Mouse (Mus musculus) spleen, postnatal 10 days (tissue): ENCODE data around the gene Elobl.
"Not testable (repeated sequence)": the region's sequence is repeated elsewhere in the genome, so short reads cannot be mapped to it uniquely, and the experiment has no call there.

Experiments used
- DNase-seq, 2 experiments: peaks; one replicate each; pipeline ENCODE4 v3.0.0; 2021 to 2022; ENCODE audit warnings: low spot score in 2 of 2

Elobl gene

DNA sequence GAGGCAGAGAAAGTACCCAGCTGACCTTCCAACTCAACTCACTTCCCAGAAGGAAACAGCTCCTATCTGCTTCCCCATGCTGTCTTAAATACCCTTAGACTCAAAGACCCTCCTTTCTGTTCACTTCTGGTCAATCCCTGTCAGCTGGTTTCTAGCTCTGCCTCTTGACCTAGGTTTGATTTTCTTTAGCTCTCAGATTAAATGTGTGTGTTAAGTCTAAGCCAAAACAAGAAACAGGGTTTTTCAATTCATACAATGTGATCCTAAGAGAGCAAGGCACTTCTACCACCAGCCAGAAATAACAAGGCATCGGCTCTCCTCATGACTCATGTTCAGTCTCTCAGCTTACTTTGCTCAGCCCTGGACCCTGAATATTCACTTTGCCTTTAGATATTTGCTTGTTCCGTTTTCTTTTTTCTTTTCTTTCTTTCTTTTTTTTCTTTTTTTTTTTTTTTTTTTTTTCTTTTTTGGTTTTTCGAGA lies at the start of gene Elobl:
Elobl (minus strand) TSS at position 51 of the 481 bp plus-strand sequence.
- DNase-seq = no peak

DNA sequence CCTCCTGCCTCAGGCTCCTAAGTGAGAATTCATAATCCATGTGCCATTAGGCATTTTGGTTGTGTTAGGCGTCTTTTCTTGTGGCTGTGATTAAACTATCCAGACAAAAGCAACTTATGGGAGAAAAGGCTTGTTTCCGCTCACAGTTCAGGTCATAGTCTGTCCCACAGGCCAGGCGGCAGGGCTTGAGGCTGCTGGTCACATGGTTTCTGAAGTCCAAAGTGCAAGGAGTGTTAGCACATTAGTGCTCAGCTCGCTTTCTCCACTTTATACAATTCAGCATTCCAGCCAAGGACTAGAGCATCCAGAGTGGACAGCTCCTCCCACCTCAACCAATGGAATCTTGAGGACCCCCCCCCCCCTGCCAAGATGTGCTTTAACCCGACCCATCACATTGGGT lies 45.5 kb upstream of the Elobl start:
- DNase-seq = no peak

DNA sequence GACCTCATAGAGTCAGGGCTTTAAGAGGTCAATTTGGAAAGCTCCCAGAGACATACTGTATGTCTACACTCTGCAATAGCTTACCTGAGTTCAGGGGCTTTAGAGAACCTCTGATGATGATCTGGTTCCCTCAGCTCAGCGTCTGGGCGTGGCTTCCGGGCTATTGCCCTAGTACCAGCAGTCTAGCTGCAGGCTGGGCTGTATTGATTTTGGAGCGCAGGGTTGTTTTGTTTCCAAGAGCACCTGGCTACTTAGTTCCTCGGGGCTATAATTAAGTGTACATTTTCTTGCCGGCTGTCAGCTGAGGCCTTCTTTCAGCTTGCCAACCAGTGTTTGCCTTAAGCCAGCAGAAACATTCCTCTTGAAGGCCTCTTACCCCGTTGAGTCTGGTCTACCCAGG lies 42.8 kb upstream of the Elobl start:
- DNase-seq = no peak

DNA sequence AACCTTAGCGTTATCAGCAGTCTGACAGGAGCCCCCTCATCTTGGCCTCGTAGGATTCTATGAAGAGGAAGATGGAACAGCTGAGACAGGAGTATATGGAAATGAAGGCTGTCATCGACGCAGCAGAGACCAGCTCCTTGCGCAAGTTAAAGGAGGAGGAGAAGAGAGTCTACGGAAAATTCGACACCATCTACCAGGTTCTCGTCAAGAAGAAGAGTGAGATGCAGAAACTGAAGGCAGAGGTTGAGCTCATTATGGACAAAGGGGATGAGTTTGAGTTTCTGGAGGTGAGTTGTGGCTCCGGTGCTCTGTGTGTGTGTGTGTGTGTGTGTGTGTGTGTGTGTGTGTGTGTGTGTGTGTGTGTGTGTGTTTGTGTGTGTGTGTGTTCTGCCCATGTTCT lies 42.3 kb upstream of the Elobl start:
- no peak for DNase-seq

DNA sequence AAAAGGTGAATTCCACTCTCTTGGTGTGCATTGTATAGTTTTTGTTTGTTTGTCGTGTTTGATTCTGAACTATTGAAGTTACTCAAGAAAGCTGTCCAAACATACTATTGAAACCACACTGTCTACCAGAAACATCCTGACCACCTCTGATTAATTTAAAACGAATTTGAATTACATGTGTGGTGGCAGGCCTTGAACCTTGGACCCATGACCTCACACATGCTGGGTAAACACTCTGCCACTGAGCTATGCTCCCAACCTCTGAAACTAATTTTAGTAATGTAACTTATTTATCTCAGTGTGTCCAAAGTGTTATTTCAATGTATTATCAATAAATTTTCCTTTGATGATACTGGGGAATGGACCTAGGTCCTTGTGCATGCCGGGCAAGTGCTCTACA lies 40.9 kb upstream of the Elobl start:
- no peak for DNase-seq

DNA sequence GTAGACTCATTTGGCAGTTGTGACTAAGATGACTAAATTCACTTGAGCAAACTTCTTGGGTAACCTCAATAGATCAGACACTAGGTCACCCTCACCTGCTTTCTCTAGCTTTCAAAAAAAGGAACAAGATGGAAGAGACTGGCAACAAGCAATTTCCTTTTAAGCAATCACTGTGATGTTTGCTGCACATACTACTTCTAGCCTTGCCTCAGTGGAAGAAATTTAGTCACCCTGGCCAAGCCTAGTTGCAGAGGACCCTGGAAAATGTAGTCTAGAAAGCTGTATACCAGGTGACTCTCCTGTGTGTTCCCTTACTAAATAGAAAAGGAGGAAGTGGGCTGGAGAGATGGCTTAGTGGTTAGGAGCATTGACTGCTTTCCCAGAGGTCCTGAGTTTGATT lies 39.7 kb upstream of the Elobl start:
- DNase-seq = no peak

DNA sequence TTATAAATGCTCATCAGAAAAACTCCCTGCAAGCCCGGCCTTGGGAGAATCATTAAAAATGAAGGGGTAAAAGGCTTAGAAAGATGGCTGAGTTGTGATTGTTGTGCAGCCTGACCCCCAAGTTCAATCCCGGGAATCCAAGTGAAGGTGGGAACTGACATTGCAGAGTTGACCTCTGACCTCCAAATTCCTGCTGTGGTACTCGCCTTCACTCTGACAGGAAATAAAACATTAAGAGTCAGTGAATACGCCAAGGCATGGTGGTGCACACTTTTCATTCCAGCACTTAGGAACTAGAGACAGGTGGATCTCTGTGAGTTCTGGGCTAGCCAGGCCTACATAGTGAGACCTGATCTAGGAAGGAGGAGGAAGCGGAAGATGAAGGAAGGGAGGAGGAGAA lies 38.7 kb upstream of the Elobl start:
- no peak for DNase-seq

DNA sequence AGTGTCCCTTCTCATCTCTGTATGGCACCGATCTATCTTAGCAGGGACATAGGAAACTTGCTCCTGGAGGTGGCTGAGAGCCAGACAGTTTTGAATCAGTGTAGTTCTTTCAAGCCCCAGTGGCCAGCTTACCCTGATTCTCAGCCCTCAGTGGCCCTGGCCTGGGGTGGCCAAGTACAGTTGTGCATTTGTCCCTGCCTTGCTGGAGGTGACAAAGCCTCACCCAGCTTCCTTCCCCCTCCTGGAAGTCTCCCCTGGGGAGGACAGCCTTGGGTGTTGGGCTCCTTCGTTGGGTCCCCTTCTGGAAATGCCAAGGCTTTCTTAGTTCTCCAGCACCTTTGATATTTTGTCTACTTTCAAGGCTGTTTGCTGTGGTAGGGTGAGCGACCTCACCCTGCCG lies 37.0 kb upstream of the Elobl start:
- DNase-seq = no peak

DNA sequence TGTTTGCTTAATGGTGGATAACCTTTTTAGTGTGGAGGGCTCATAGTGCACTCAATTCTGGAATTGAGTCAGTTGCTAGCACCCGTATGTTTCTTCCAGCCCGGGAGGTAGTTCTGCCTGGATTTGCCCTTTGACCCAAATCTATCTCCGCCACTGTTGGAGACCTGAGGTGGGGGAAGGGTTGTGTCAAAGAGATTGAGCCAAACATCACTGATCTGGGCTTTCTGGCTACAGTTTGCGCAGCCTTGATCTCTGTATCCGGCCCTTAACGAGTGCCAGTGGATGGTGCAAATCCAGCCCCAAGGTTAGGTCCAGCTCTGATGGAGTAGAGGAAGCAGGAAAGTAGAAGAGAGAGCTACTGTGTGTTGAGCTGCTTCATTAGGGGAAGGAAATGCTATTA lies 36.3 kb upstream of the Elobl start:
- DNase-seq = no peak

DNA sequence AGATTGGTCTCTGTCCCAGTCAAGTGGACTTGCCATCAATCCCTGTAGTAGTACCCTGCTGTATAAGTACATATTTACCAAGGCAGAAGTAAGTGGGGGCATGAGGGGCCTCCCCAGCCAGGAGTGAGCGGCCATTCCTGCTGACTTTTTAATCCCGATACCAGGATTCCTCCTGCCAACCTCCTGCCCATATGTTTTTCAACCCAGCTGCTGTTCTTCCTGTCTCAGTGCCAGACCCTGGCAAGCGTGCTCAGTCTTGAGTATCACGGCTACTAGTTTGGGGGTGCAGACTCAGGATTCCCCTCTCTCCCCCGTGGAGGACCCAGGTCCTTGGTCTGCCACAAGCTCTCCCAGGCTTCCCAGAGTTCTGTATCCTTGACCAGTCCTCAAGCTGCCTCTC lies 35.9 kb upstream of the Elobl start:
- no peak for DNase-seq

DNA sequence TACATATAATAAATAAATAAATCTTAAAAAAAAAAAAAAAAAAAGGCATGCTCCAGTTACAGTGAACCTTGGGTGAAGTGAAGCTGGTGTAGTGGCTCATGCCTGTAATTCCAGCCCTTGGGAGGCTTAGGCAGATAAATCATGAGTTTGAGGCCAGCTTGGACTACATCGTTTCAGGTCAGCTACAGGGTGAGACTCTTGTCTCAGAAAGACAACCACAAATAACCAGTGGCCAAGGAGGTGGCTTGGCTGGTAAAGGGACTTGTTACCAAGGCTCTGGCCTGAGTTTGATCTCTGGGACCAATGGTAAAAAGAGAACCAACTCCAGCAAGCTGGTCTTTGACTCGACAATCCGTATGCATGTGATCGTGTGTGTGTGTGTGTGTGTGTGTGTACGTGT lies 35.3 kb upstream of the Elobl start:
- no peak for DNase-seq

DNA sequence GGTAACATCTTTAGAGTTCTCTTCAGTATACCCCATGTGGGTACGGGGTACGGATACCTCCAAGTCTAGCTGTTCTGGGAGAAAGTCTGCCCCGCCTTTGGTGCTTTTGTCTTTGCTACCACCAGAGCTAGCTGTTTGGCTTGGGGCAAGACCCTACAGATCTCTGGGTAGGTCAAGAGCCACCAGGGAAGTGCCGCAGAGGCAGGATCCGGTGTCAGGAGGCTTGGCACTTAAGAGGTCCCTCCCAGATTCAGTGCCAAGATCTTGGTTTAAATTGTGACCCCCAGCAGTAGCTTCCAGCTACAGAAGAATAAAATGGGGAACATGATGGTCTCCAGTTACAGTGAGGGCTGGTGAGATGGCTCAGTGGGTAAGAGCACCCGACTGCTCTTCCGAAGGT lies 34.8 kb upstream of the Elobl start:
- no peak for DNase-seq

DNA sequence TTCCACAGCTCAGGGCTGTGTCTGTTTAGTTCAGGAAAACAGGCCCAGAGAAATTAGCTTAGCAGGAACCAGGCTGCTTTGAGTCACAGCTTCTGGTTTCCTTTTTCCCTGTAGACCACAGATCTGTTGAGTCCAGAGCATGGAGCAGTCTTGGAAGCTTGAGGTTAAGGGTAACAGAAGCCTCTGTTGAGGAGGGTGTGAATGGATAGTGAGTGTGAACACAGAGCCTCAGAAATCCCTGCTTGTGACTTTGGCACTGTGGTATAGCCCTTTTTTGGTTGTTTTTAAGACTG lies 33.7 kb upstream of the Elobl start:
- DNase-seq = no peak

DNA sequence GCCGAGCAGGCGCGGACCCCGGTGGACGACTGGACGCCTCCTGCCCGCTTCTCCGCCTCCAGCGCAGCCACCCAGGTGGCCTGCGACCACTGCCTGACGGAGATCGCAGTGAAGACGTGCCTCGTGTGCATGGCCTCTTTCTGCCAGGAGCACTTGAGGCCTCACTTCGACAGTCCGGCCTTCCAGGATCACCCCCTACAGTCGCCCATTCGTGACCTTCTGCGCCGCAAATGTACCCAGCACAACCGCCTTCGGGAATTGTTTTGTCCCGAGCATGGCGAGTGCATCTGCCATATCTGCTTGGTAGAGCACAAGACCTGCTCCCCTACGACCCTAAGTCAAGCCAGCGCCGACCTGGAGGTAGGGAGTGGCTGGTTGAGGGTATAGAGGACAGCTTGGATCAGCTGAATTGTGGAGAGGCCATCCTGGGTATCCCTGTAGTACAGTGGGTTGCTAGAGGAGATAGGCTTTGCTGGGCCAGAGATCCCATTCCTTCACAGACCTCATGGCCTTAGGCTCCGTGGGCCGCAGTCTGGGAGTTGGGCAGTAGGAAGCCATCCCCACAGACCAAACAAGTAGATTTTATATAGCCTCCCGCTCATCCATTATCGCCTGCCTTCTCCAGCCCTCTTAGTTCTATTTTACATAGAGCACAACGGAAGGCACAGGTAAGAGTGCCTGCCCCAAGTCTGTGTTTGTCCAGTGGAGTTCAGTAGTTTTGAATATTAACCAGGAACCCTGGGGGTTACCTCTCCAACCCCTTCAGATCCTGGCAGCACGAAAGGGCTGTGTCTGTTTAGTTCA lies 33.2 kb upstream of the Elobl start:
- peak in 1 of 2 experiments; percentile 62 for DNase-seq

DNA sequence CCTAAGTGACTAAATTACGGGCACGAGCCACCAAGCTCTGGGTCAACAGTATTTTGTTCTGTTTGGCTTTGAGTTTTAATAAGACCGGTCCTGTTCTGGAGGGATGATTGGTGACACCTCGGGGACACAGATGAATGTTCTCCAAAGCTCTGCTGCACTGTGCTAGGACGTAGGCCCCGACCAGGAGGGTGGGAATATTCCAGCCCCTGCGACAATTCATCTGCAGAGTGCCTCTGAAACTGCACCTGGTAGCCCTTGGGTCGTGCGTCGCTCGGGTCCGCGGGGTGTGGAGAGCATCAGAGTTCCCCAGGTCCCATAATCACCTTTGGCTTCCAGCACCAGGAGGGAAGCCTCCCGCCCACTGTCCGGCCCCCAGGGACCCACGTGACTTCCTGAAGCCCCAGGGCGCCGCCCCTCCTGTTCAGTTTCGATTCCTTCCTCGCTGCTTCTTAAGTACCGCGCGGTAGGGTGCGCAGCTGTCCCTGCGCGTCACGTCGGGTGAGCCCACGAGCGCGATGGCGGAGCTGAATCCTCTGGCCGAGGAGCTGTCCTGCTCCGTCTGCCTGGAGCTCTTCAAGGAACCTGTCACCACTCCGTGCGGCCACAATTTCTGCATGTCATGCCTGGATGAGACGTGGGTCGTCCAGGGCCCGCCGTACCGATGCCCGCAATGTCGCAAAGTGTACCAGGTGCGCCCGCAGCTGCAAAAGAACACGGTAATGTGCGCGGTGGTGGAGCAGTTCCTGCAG lies 32.4 kb upstream of the Elobl start, which contains the start of gene Trim25:
Trim25 (plus strand) TSS at position 403 of the 749 bp plus-strand sequence.
- DNase-seq = peak; percentile 89 to 98

DNA sequence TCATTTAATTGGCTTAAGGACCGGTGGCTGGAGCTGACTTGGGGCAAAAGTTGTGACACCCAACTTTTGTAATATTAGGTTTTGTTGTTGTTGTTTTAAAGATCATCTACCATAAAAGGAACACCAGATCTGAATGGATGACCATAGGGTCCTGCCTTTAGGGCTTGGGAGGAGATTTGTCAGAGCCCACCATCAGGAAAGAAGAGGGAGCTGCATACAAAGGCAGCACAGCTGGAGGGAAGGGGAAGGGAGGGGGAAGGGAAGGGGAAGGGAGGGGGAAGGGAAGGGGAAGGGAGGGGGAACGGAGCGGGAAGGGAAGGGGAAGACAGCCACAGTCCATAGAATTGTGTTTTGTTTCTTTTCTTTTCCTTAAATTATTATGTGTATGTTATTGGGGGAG lies 31.7 kb upstream of the Elobl start:
- DNase-seq = no peak

DNA sequence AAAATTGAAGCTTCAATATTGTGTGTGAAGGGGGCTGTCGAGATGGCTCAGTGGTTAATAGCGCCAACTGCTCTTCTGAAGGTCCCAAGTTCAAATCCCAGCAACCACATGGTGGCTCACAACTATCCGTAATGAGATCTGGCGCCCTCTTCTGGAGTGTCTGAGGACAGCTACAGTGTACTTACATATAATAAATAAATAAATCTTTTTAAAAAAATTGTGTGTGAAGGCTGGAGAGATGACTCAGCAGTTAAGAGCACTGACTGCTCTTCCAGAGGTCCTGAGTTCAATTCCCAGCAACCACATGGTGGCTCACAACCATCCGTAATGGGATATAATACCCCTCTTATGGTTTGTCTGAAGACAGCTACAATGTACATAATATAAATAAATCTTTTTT lies 30.6 kb upstream of the Elobl start:
- DNase-seq = not testable (repeated sequence)

DNA sequence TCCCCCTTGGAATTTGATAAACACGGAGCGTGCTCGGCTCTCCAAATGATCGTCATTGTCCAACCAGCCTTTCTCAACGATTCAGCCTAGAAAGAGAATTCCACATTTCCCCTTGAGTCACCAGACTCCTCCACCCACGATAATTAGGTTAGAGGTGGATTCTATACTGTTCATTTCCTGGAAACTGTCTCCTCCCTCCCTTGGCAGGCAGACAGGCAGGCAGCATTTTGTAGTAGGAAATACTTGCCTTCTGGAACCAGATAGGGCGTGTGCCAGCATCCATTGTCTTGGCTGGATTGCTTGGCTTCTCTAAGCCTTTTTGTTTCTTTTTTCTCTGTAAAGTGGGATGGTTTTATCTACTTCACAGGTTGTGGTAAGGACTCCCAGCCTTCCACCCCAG lies 29.7 kb upstream of the Elobl start:
- DNase-seq = no peak

DNA sequence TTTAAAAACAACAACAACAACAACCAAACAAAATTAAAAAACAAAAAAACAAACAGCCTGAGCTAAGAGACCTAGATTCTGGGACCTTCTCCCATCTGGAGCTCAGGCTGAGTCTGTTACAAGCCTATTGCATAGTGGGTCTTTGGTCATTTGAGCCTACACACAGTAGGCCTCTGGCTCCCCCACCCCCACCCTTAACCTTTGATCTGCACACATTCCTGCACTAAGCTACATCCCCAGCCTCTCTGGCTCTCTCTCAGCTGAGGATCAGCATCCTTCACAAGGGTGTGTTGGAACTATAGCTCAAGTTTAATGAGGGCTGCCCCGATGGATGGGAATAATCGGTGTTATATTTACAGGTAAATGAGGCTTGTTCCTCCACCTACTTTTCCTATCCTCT lies 28.9 kb upstream of the Elobl start:
- DNase-seq = no peak

DNA sequence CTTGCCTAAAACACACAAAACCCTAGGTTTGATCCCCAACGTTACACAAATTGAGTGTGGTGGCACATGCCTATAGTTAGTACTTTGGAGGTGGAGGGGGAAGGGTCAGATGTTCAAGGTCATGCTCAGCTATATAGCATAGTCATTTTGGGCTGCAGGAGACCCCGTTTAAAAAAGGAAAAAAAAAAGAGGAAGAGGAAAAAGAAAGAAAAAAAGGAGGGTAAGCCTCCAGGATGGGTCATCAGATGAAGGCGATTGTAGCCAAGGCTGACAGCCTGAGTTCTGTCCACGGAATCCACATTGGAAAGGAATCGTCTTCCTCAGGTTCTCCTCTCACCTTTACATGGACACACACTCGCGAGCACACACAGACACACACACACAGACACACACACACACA lies 27.8 kb upstream of the Elobl start:
- DNase-seq = no peak

DNA sequence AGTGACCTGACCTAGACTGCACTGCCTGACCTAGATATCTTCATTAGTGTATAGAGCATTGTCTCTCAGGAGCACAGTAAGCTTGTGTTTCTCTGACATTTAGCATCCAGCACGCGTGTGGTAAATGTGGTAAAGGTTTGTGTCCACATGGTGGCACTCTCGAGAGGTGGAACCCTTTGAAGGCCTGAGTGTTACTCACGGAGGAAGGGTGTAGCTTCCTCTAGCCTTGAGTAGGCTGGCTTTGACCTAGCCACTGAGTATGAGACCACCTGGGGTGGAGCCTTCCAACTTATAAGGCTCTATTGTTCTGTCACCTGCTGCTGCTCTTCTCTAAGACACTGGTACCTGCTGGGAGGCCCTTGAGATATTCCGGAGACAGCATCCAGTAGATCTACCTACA lies 26.9 kb upstream of the Elobl start:
- DNase-seq = peak; percentile 52 to 81

DNA sequence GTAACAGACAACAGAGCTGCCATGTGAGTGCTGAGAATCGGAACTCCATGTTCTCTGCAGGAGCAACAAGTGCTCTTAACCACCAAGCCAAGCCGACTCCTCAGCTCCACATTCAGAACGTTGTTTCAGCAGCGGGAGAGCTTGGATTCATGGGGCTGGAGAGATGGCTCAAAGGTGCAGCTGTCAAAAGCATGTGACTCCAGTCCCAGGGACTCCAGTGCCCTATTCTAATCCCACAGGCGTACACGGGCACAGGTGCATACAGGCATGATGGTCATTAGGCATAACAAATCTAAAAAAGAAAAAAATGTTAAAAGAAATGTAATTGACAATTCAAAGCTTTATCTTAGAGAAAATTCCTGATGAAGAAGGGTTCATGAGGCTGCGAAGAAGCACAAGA lies 26.5 kb upstream of the Elobl start:
- DNase-seq = no peak

DNA sequence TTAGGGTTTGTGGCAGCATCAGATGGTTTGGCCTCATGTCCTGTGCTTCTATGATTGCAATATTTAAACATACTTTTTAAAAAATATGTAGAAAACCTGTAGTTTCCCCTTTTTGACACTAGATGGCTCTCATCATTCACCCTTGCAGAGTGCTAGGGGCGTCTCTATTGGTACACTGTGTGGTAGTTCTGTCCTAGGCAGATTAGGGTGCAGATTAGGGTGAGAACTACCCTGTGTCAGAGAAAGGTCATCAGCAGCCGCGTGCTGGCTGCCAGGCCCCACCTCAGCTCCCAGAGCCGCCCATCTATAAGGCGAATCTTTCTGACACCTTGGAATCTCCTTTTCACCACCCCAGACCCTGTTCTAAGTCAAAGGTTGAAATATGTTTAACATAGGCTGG lies 22.8 kb upstream of the Elobl start:
- no peak for DNase-seq
